Mouse (Mus musculus): ENCODE measurements around the gene Mrps21.

- TF ChIP-seq CTCF (IDR thresholded peaks at IDR 0.05; ENCODE audit: low read depth) (no peak), EP300 (optimal IDR thresholded peaks at IDR 0.05) (no peak)
Observed at GRCm38 (mm10) chr3:95916760-95917159, 45.4 kb upstream of the Mrps21 start.

Measured in stomach, postnatal 0 days (tissue).